Mouse (Mus musculus) brown adipose tissue, adult 24 weeks (tissue): Measurements from ENCODE around the gene Lmtk2. TPM values are rescaled to one million over a fixed set of nuclear protein-coding genes. Genes with fewer than 3 reads are reported as not detected.
A peak's percentile ranks its signal among the peaks of the same experiment; 100 is the strongest.

Experiments used
- H3K27ac ChIP-seq: fragments of 200-500 bp; replicated peaks from 2 replicates; pipeline ENCODE4 v1.5.1; 2012; ENCODE audit warnings: low read depth, mild to moderate bottlenecking, low read length
- H3K4me1 ChIP-seq: fragments of 200-500 bp; 2 replicates; pipeline ENCODE4 v1.6.1; 2012; ENCODE audit warnings: low read length, mixed read lengths; ENCODE audit not compliant: control insufficient read depth, insufficient read depth, insufficient read length
- H3K4me3 ChIP-seq: fragments of 200-500 bp; 2 replicates; pipeline ENCODE4 v1.5.1; 2012; ENCODE audit warnings: low read depth, mild to moderate bottlenecking, low read length, moderate library complexity; ENCODE audit not compliant: insufficient read depth
- polyA plus RNA-seq: library from polyadenylated mRNA; stranded (reverse); fragments of >200 nt; gene quantifications from 2 replicates; pipeline ENCODE4 v1.2.4, GENCODE M21; 2012; ENCODE audit not compliant: missing spikeins, insufficient read depth, insufficient read length

Gene Lmtk2
- polyA plus RNA-seq, result 18.5 and 18.8 TPM in 2 replicates

GRCm38 (mm10) chr5:144100149-144100935 lies at the start of gene Lmtk2:
Gene Lmtk2 (plus strand): TSS chr5:144100436.
- Histone ChIP-seq H3K4me3 (peak within 1 kb of the TSS; percentile 87), H3K4me1 (peaks cover 12% of the 10 kb centered on the region), H3K27ac (peak within 1 kb of the TSS; percentile 65)

GRCm38 (mm10) chr5:144051268-144051667 lies 49.0 kb upstream of the Lmtk2 start:
- Histone ChIP-seq H3K4me3 (no peak overlapping the region), H3K4me1 (peaks cover 6% of the 10 kb centered on the region; the same call in 1 of the 2 replicates), H3K27ac (no peak overlapping the region)

- Histone ChIP-seq H3K4me3 (no peak overlapping the region), H3K27ac (no peak overlapping the region), H3K4me1 (peaks cover 6% of the 10 kb centered on the region; the same call in 1 of the 2 replicates)
Observed at GRCm38 (mm10) chr5:144053450-144053849, 46.8 kb upstream of the Lmtk2 start.

GRCm38 (mm10) chr5:144054340-144054739 lies 45.9 kb upstream of the Lmtk2 start:
- Histone ChIP-seq H3K4me3 (no peak overlapping the region), H3K27ac (peak overlapping the region; percentile 37), H3K4me1 (peaks cover 6% of the 10 kb centered on the region; the same call in 1 of the 2 replicates)

GRCm38 (mm10) chr5:144064093-144064492 lies 36.1 kb upstream of the Lmtk2 start:
- Histone ChIP-seq H3K27ac (peak overlapping the region; percentile 27; the same call in 1 of the 2 replicates), H3K4me1 (peaks cover 3% of the 10 kb centered on the region), H3K4me3 (no peak overlapping the region)

GRCm38 (mm10) chr5:144066036-144066435 lies 34.2 kb upstream of the Lmtk2 start:
- Histone ChIP-seq H3K4me1 (peaks cover 3% of the 10 kb centered on the region), H3K27ac (peak overlapping the region; percentile 60), H3K4me3 (no peak overlapping the region)

GRCm38 (mm10) chr5:144070064-144070463 lies 30.2 kb upstream of the Lmtk2 start:
- H3K27ac ChIP-seq, result no peak overlapping the region
- H3K4me3 ChIP-seq, result no peak overlapping the region
- H3K4me1 ChIP-seq, result peaks cover 3% of the 10 kb centered on the region

GRCm38 (mm10) chr5:144071249-144071648 lies 29.0 kb upstream of the Lmtk2 start:
- no peak overlapping the region for H3K4me3 ChIP-seq
- no peak overlapping the region for H3K27ac ChIP-seq

GRCm38 (mm10) chr5:144077541-144077940 lies 22.7 kb upstream of the Lmtk2 start:
- Histone ChIP-seq H3K27ac (no peak overlapping the region), H3K4me1 (no peaks in the 10 kb centered on the region), H3K4me3 (no peak overlapping the region)

More at GRCm38 (mm10) chr5:144071249-144071648, 29.0 kb upstream of the Lmtk2 start:
- no peaks in the 10 kb centered on the region; the same call in 1 of the 2 replicates for H3K4me1 ChIP-seq

GRCm38 (mm10) chr5:144080886-144081285 lies 19.4 kb upstream of the Lmtk2 start:
- Histone ChIP-seq H3K4me3 (no peak overlapping the region), H3K4me1 (no peaks in the 10 kb centered on the region), H3K27ac (no peak overlapping the region)

GRCm38 (mm10) chr5:144082006-144082405 lies 18.2 kb upstream of the Lmtk2 start:
- no peak overlapping the region for H3K4me3 ChIP-seq
- H3K27ac ChIP-seq, result no peak overlapping the region
- H3K4me1 ChIP-seq, result peaks cover 3% of the 10 kb centered on the region; the same call in 1 of the 2 replicates

- no peak overlapping the region for H3K27ac ChIP-seq
- H3K4me1 ChIP-seq, result peaks cover 3% of the 10 kb centered on the region; the same call in 1 of the 2 replicates
- no peak overlapping the region for H3K4me3 ChIP-seq
Observed at GRCm38 (mm10) chr5:144083521-144083920, 16.7 kb upstream of the Lmtk2 start.

GRCm38 (mm10) chr5:144084271-144084670 lies 16.0 kb upstream of the Lmtk2 start:
- Histone ChIP-seq H3K4me1 (peaks cover 3% of the 10 kb centered on the region; the same call in 1 of the 2 replicates), H3K4me3 (no peak overlapping the region), H3K27ac (no peak overlapping the region)

- Histone ChIP-seq H3K4me3 (no peak overlapping the region), H3K27ac (no peak overlapping the region), H3K4me1 (peaks cover 3% of the 10 kb centered on the region; the same call in 1 of the 2 replicates)
Observed at GRCm38 (mm10) chr5:144085696-144086095, 14.5 kb upstream of the Lmtk2 start.

GRCm38 (mm10) chr5:144086494-144086893 lies 13.7 kb upstream of the Lmtk2 start:
- no peak overlapping the region for H3K4me3 ChIP-seq
- H3K4me1 ChIP-seq, result peaks cover 3% of the 10 kb centered on the region; the same call in 1 of the 2 replicates
- H3K27ac ChIP-seq, result no peak overlapping the region

- no peak overlapping the region for H3K27ac ChIP-seq
- H3K4me3 ChIP-seq, result no peak overlapping the region
- peaks cover 3% of the 10 kb centered on the region; the same call in 1 of the 2 replicates for H3K4me1 ChIP-seq
Observed at GRCm38 (mm10) chr5:144088354-144088753, 11.9 kb upstream of the Lmtk2 start.
